Mouse (Mus musculus): ENCODE results near the gene Pou5f2.

DNA sequence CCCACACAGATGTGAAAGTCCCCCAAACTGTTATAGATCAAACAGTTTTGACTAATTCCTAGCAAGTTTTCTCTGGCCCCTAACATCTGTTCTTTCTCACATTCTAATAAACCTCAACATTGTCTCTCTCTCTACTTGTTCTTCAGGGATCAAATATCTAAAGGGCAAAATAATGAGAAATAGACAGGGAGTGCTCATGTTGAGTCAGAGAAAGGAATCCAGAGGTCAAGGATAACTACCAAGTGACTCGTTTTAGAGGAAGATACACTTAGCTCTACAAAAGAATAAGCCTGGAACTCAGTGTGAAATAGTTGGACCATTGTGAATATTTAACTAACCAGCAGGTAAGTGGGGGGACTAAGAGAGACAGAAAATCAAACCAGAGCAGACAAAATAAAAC, 8.1 kb downstream of the Pou5f2 start:
- TF ChIP-seq GATA1 (IDR thresholded peaks at IDR 0.05; ENCODE audit: low read length) (no peak), TAL1 (IDR thresholded peaks at IDR 0.05; ENCODE audit: low read length) (no peak)
